Mouse (Mus musculus): ENCODE results near the gene Clptm1. TPM values are rescaled to one million over a fixed set of nuclear protein-coding genes. Genes with fewer than 3 reads are reported as not detected.
"Not testable (repeated sequence)": the region's sequence is repeated elsewhere in the genome, so short reads cannot be mapped to it uniquely, and the experiment has no call there.

Clptm1 gene
- polyA plus RNA-seq, 1 experiment from 2014 or later, result 75.2 TPM

DNA sequence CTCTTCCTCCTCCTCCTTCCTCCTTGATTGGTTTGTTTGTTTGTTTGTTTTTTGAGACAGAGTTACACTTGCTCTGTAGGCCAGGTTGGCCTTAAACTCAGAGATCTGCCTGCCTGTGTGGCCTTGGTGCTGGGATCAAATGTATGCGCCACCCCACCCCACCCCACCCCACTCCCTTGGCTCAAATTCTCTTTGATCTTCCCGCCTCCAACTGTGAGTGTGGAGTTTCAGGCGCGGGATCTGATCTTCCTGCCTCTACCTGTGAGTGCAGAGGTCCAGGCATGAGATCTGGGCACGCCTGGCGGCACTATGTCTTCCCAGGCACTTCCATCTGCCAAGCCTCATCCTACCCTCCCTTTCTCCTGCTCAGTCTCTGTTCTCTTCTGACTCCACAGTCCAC lies 42.6 kb downstream of the Clptm1 start:
- 41% methylated on average over 6 of the region's 6 CpGs for WGBS (ENCODE audit: insufficient replicate concordance)
- no peak overlapping the region for H3K4me2 ChIP-seq
- peaks cover 7% of the 10 kb centered on the region for H3K4me1 ChIP-seq
- no peak overlapping the region; the same call in 1 of the 2 replicates for H3K9ac ChIP-seq
- no peak overlapping the region for H3K27ac ChIP-seq
- no peaks in the 10 kb centered on the region for H3K9me3 ChIP-seq (replicated peaks)
- no peaks in the 10 kb centered on the region for H3K36me3 ChIP-seq
- H3K4me3 ChIP-seq, result no peak overlapping the region
- peaks cover 38% of the 10 kb centered on the region for H3K27me3 ChIP-seq (replicated peaks)
- no peak for ATAC-seq

DNA sequence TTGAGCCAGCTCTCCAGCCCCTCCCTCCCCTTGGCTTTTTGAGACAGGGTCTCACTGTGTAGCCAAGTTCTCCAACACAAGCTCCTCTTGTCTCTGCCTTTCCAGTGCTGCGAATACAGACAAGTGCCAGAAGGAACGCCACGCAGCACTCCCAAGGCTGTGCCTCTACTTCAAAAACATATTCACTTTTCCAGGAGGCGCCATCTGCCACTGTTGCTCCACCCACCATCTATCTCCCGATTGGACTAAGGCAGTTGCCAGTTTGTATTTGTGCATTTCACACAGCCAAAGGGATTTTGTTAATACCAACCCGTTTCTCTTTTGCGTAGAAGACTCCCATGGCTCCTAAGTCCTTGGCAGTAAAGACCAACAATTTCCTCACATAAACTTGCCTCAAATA lies 44.0 kb downstream of the Clptm1 start:
- Histone ChIP-seq H3K4me2 (no peak overlapping the region), H3K27me3 (replicated peaks) (peaks cover 38% of the 10 kb centered on the region), H3K27ac (no peak overlapping the region), H3K4me3 (no peak overlapping the region), H3K4me1 (peaks cover 7% of the 10 kb centered on the region), H3K9ac (no peak overlapping the region), H3K9me3 (replicated peaks) (no peaks in the 10 kb centered on the region), H3K36me3 (no peaks in the 10 kb centered on the region)
- ATAC-seq, result no peak
- WGBS (ENCODE audit: insufficient replicate concordance), result 85% methylated on average over 7 of the region's 7 CpGs

DNA sequence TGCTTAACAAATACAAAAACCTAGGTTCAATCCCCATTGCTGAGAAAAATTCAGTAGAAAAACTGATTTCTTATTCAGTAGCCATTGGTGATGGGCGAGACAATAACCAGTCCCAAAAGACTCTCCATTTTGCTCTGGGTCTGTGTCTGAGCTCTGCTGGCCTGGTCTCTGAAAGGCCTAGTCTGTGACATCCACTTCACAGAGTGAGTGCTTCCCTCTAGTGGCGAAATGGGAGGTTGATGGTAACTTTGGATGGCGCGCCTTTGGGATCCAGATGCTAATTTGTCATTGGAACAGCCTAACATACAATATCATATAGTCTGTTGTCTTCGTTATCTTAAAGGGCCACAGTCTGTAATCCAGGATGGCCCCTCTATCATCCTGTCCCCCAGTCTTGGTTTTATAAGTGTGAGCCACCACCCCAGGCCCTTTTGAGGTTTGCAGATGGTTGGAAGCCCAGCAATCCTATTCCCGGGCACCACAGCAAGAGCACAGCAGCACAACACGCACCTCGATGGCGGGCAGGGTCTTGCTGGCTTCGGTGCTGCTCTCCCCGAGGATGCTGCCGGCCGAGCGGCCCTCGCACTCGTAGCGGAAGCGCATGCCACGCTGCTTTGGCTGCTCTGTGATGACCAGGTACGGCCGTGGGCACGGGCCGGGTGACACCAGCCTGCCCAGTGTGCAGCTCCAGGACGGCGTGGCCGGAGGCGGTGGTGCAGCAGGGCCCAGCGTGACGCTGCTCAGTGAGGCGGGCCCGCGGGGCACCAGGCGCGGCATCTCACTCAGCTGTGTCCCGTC lies 45.6 kb downstream of the Clptm1 start:
- WGBS (ENCODE audit: insufficient replicate concordance), result 15% methylated on average over 34 of the region's 35 CpGs
- Histone ChIP-seq H3K27me3 (replicated peaks) (peaks cover 36% of the 10 kb centered on the region), H3K4me2 (peak overlapping the region; percentile 61), H3K4me1 (peaks cover 7% of the 10 kb centered on the region), H3K36me3 (no peaks in the 10 kb centered on the region), H3K9ac (no peak overlapping the region; the same call in 1 of the 2 replicates), H3K27ac (no peak overlapping the region), H3K4me3 (peak overlapping the region; percentile 22), H3K9me3 (replicated peaks) (no peaks in the 10 kb centered on the region)
- peak; percentile 56 for ATAC-seq

DNA sequence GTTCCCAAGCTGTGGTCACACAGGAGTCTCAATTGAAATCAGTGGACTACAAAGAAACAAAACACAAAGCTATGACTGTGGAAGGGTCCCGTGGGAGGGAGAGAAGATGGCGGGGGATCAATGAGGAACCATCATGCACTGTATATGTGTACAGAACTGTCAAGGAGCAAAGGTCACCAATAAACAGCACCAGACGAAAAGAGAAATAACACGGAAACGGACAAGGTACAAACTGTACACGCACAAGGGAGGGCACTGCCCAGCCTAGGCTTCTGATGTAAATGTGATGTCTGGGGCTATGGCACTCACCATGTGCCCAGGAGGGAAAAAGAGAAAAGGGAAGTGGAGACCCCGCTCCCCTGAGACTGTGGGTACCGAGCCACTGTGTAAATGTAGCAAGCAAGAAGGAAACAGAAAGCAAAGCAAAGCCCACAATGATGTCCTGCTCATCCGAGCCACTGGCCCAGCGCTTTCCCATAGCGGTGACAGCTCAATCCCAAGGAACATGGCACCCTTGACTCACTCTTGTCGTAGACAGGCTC lies 49.7 kb downstream of the Clptm1 start:
- no peak for ATAC-seq
- Histone ChIP-seq H3K36me3 (0 out of 2 replicates have a peak, but pooled peaks cover 3% of the 10 kb centered on the region), H3K4me1 (peaks cover 7% of the 10 kb centered on the region), H3K9ac (no peak overlapping the region), H3K27me3 (replicated peaks) (peaks cover 10% of the 10 kb centered on the region), H3K27ac (no peak overlapping the region), H3K4me2 (no peak overlapping the region), H3K4me3 (no peak overlapping the region), H3K9me3 (replicated peaks) (no peaks in the 10 kb centered on the region)
- 68% methylated on average over 12 of the region's 12 CpGs for WGBS (ENCODE audit: insufficient replicate concordance)

DNA sequence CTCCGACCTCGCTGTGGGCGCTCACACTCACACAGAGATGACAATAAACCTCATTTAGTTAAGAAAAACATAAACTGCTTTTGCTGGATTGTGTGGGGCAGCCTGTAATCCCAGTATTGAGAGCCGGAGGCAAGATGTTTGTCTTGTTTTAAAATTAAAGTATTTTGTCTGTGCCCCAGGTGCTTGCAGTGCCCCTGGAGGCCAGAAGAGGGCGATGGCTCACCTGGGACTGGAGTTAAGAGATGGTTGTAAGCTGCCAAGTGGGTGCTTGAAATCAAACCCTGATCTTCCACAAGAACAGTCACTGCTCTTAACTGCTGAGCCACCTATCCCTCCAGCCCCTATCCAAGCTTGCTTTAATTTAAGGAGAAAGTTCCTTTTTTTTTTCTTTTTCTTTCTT lies 53.9 kb downstream of the Clptm1 start:
- H3K4me2 ChIP-seq, result no peak overlapping the region
- 0 out of 2 replicates have a peak, but pooled peaks cover 3% of the 10 kb centered on the region for H3K36me3 ChIP-seq
- no peak overlapping the region for H3K27ac ChIP-seq
- no peaks in the 10 kb centered on the region for H3K9me3 ChIP-seq (replicated peaks)
- 70% methylated on average over 5 of the region's 5 CpGs for WGBS (ENCODE audit: insufficient replicate concordance)
- no peaks in the 10 kb centered on the region for H3K27me3 ChIP-seq (replicated peaks)
- H3K4me3 ChIP-seq, result no peak overlapping the region
- ATAC-seq, result no peak
- no peaks in the 10 kb centered on the region for H3K4me1 ChIP-seq
- H3K9ac ChIP-seq, result no peak overlapping the region

DNA sequence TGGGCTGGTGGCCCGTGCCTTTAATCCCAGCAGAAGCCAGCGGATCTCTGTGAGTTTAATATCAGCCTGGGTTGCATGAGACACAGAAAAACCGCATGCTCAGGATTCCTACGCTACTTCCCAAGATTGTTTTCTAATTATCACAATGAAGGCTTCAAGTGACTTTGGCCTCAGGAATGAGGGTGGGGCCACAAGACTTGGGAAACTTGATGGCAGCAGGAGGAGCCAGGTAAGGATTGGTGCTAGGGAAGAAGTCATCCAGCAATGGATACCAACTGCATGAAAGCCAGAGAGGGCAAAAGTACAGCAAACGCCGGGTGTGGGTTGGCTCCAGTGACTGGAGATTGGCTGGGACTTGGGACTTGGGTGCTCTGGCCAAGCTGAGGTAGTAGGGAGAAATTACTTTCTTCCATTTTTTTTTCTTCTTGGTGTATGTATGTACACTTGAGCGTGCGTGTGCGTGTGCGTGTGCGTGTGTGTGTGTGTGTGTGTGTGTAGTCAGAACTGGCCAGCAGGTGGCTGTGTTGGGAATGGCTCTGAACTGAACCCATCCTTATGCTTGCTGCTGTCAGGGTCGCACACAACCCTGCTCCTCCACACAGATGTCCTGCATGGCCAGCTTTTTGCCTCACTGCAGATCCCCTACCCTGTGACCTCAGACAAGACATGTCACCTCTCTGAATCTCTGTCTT lies 55.0 kb downstream of the Clptm1 start:
- no peaks in the 10 kb centered on the region for H3K9me3 ChIP-seq (replicated peaks)
- no peaks in the 10 kb centered on the region for H3K27me3 ChIP-seq (replicated peaks)
- WGBS (ENCODE audit: insufficient replicate concordance), result 83% methylated on average over 12 of the region's 12 CpGs
- ATAC-seq, result no peak
- H3K4me2 ChIP-seq, result no peak overlapping the region
- H3K4me3 ChIP-seq, result no peak overlapping the region
- no peak overlapping the region for H3K9ac ChIP-seq
- no peaks in the 10 kb centered on the region for H3K4me1 ChIP-seq
- no peak overlapping the region for H3K27ac ChIP-seq
- 0 out of 2 replicates have a peak, but pooled peaks cover 3% of the 10 kb centered on the region for H3K36me3 ChIP-seq

DNA sequence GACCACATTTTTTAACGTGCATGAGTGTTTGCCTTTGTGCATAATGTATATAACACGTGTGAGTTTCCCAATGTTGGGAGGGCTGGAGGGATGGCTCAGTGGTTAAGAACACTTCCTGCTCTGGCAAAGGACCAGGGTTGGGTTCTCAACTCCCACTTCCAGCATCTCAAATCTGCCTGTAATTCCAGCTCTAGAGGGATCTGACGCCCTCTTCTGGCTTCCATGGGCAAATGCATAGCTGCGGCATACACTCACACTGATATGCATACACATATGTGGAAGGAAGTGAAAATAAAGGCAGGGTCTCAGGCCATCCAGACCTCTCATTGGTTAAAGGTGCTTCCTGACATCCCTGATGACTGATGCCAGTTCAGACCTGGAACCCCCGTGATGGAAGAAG lies 57.5 kb downstream of the Clptm1 start:
- ATAC-seq, result no peak
- H3K36me3 ChIP-seq, result peaks cover 6% of the 10 kb centered on the region
- H3K27ac ChIP-seq, result no peak overlapping the region
- 72% methylated on average over 5 of the region's 5 CpGs for WGBS (ENCODE audit: insufficient replicate concordance)
- H3K9ac ChIP-seq, result no peak overlapping the region
- H3K4me1 ChIP-seq, result peaks cover 16% of the 10 kb centered on the region
- no peak overlapping the region for H3K4me2 ChIP-seq
- H3K27me3 ChIP-seq (replicated peaks), result no peaks in the 10 kb centered on the region
- H3K4me3 ChIP-seq, result no peak overlapping the region
- no peaks in the 10 kb centered on the region for H3K9me3 ChIP-seq (replicated peaks)

DNA sequence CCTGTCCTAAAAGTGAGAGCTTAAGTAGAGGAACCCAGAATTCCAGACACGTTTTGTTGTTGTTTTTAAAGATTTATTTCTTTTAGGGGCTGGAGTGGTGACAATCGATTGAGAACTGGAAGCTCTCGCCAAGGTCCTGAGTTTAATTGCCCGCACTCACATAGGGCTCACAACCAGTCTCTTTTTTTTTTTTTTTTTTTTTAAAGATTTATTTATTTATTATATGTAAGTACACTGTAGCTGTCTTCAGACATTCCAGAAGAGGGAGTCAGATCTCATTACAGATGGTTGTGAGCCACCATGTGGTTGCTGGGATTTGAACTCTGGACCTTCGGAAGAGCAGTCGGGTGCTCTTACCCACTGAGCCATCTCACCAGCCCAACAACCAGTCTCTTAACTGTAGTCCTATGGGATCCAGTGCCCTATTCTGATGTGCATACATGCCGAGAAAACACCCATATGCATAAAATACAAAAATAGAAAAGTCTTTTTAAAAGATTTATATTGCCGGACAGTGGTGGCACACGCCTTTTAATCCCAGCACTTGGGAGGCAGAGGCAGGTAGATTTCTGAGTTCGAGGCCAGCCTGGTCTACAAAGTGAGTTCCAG lies 60.1 kb downstream of the Clptm1 start:
- 55% methylated on average over 10 of the region's 10 CpGs for WGBS (ENCODE audit: insufficient replicate concordance)
- not testable (repeated sequence) for H3K9me3 ChIP-seq (replicated peaks); H3K27me3 ChIP-seq (replicated peaks); H3K9ac ChIP-seq; ATAC-seq
- Histone ChIP-seq H3K4me2 (peak overlapping the region; percentile 86), H3K36me3 (peaks cover 29% of the 10 kb centered on the region), H3K4me3 (peak overlapping the region; percentile 89), H3K4me1 (peaks cover 29% of the 10 kb centered on the region), H3K27ac (peak overlapping the region; percentile 81; the same call in 1 of the 2 replicates)

DNA sequence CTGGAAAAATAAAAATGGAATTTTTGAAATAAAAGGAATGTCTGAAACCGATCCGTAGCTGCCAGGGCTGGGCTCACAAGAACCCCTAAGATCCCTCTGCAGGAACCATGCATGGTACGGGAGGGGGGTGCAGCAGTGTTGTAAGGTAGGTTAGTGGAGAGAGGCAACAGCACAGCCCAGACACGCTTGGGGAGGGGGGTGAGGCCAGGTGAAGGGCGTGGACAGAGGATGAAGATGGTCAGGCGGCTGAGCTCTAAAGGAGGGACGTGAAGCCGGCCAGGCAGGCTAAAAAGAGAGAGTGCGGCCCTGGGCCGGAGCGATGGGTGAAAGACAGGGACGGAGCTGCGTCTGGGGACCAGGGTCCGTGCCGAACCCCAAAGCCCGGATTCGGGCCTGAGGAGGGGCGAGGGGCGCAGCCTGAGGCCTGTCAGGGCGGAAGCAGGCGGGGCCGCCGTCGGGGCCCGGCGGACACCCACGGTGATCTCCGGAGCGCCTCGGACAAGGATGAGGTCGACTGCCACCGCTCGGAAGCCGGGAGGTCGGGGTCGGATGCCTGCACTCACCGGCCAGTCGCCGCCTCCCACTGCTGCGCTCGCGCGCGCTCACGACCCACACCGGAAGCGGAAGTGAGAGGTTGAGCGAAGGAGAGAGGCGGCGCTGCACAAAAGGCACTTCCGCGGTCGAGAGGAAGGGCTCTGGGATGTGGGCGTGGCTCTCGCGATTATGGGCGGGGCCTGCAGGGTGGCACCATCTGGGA lies 60.8 kb downstream of the Clptm1 start, which contains the start of gene Clasrp:
TSS of gene Clasrp (minus strand) at position 638 of the 757 bp plus-strand sequence.
- Histone ChIP-seq H3K36me3 (peaks cover 35% of the 10 kb centered on the region), H3K4me2 (peak within 1 kb of the TSS; percentile 86), H3K27ac (peak within 1 kb of the TSS; percentile 81), H3K4me1 (peaks cover 29% of the 10 kb centered on the region), H3K9me3 (replicated peaks) (no peaks in the 10 kb centered on the region), H3K27me3 (replicated peaks) (no peaks in the 10 kb centered on the region), H3K9ac (peak within 1 kb of the TSS; percentile 93), H3K4me3 (peak within 1 kb of the TSS; percentile 89)
- WGBS (ENCODE audit: insufficient replicate concordance), result under 1% methylated on average over 57 of the region's 57 CpGs
- ATAC-seq, result peak; percentile 89

DNA sequence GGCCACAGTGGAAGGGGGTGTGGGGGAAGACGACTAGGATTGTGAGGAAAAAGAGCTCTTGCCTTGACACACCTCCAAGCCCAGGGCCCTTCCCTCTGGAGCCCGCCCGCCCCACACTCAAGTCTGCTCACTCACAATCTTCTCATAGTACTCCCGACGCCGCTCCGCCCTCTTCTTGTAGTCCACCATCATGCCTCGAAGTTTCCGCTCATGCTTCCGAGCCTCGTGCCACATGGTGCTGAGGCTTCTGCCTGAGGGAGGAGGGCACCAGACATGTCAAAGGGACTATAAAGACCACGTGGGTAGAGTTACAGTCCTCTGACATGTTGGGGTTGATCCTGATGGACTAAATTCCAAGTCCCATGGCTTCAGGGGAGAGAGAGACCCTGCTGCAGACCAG lies 61.8 kb downstream of the Clptm1 start:
- WGBS (ENCODE audit: insufficient replicate concordance), result 65% methylated on average over 12 of the region's 12 CpGs
- peak overlapping the region; percentile 93 for H3K9ac ChIP-seq
- peaks cover 29% of the 10 kb centered on the region for H3K4me1 ChIP-seq
- ATAC-seq, result no peak
- peak overlapping the region; percentile 86 for H3K4me2 ChIP-seq
- H3K4me3 ChIP-seq, result peak overlapping the region; percentile 89
- H3K27me3 ChIP-seq (replicated peaks), result no peaks in the 10 kb centered on the region
- H3K27ac ChIP-seq, result no peak overlapping the region
- no peaks in the 10 kb centered on the region for H3K9me3 ChIP-seq (replicated peaks)
- H3K36me3 ChIP-seq, result peaks cover 45% of the 10 kb centered on the region

DNA sequence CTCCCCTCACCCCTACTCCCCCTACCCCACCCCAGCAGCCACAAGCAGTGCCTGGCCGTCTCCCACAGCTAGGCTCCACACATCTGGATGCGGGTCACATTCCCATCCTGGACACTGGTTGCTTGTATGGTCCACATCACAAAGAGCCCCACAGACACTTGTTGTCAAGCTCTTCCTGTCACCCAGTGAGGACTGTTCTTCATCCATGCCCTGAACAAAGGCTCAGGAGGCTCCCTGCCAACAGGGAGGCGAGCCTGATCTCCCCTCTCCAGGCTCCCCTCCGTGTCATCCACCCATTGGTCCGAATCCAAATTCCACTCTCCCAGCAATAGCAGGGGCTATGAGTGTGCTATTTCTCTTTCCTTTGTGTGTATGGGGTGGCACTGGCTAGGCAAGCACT lies 64.3 kb downstream of the Clptm1 start:
- 72% methylated on average over 5 of the region's 5 CpGs for WGBS (ENCODE audit: insufficient replicate concordance)
- Histone ChIP-seq H3K36me3 (peaks cover 63% of the 10 kb centered on the region), H3K9ac (no peak overlapping the region), H3K9me3 (replicated peaks) (no peaks in the 10 kb centered on the region), H3K27me3 (replicated peaks) (no peaks in the 10 kb centered on the region), H3K27ac (peak overlapping the region; percentile 28; the same call in 1 of the 2 replicates), H3K4me3 (no peak overlapping the region), H3K4me2 (no peak overlapping the region), H3K4me1 (peaks cover 29% of the 10 kb centered on the region)
- no peak for ATAC-seq
